Mouse (Mus musculus) ES-CJ7 (cell line): ENCODE measurements around the gene Sv2c.
"Not testable (repeated sequence)": the region's sequence is repeated elsewhere in the genome, so short reads cannot be mapped to it uniquely, and the experiment has no call there.

ENCODE experiments used
- DNase-seq: peaks from one replicate; pipeline ENCODE4 v3.0.0; 2011; ENCODE audit warnings: low read depth, low spot score

The Sv2c gene

DNA sequence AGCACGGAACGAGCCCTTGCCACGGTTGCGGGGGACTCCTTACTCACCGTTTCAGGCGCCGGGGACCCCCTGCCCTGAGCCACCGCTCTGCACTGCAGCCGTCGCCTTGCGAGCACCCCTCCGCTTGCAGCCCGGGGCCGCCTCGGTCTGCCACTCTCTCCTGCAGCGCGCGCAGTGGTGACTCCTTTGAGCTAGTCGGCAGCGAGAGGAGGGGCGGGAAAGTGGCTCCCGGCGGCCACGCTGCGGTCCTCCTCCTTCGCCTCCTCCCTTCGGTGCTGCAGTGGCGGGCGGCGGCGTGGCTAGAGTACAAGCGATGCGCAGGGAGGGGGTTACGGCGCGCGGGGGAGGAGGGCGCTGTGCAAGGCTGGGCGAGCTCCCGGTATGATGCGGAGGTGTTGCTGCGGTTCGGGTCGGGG, at the start of gene Sv2c:
TSS of gene Sv2c (minus strand) at position 177 of the 416 bp plus-strand sequence.
- DNase-seq = peak; percentile 70

DNA sequence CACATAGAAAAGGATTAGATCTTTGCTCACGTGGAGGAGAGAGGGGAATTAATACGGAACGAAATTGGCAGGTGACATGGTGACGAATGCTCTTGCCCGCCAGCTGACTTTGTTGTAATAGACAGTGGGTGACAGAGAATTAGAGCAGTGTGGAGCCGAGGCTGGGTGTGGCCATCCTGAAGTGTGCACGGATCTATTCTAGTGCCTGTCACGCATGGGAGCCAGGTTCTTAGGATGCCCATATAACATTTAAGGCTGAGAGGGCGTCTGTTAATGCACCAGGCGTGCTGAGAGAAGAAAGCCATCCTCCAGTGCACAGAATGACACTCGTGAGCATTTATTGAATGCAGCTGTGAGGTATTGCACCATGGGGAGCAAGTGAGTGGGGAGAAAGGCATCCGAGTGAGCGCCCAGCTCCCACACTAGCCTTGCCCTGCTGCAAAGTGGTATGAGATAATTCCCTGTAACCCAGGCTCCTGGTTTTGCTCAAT, 48.3 kb upstream of the Sv2c start:
- no peak for DNase-seq

DNA sequence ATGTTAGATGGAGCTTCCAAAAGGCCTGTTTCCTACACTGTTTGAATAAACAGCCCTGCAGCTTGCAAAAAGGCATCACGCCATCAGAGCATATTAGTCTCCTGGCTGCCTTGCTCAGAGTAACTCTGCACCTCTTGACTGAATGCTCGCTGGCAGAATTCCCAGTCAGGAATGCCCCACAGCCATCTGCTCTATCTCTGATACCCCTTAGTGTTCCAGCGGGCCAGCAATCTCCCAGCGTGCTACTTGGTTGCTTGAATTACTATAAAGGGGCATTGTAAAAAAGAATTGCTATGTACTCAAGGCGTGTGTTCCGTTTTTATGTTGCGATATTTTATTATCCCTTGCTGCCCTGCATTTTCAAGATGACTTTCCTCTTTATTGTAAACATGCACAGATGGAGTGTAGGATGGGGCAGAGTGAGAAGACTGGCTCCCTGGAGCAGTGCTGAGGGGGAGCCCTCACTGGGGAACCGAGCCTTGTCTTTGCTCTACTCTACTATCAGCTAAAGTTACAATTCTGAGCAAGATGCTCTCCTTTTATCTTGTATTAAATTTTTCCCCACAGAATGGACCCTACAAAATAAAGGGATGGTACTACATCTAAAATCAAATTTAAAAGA, 43.3 kb upstream of the Sv2c start:
- no peak for DNase-seq

GRCm38 (mm10) chr13:96173686-96174085, 41.3 kb upstream of the Sv2c start:
- peak; percentile 4 for DNase-seq

DNA sequence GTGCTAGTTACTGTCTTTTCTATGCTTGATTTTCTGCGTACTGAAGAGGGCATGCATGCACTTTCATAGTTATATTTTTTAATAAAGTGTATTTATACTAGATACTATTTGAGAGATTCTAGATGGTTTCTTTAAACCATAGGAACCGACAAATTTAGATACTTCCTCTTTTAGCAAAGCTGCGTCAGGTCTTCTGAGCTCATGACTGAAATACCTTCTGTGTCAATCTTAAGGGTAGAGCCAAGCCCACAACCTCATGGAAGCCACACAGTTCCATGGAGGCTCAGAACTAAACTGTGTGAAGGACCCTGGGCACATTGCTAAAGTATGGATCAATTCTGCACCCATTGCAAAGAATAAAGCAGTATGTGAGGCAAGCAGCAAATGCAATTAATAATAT, 39.9 kb upstream of the Sv2c start:
- no peak for DNase-seq

- DNase-seq = no peak
Observed at GRCm38 (mm10) chr13:96168991-96169665, 36.8 kb upstream of the Sv2c start.

- DNase-seq = no peak
Observed at GRCm38 (mm10) chr13:96166593-96166992, 34.2 kb upstream of the Sv2c start.

- DNase-seq = peak; percentile 52
Observed at GRCm38 (mm10) chr13:96133363-96134100, 1.2 kb upstream of the Sv2c start.

GRCm38 (mm10) chr13:96132833-96133232, 456 bp upstream of the Sv2c start:
- DNase-seq = no peak

DNA sequence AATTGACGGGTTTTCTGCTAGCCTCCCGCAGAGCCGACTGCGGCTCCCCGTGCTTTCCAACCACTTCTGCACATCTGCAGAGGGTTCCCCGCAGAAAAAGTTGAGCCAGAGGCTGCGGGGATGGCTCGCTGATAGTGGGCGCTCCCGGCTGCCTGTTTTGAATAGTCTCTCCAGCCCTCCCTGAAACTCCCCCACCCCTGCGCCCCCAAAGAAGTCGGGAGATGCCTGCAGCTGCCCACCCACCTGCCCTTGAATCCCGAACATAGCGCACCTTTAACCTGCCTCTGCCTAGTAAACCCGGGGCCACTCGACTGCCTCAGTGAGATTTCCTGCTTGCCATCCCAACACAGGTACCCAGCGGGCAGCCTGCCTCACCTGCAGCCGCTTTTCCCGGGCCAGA, 466 bp downstream of the Sv2c start:
- peak; percentile 21 for DNase-seq

GRCm38 (mm10) chr13:96131050-96131449, 1.3 kb downstream of the Sv2c start:
- peak; percentile 80 for DNase-seq

GRCm38 (mm10) chr13:96129081-96129480, 3.3 kb downstream of the Sv2c start:
- DNase-seq = no peak

DNA sequence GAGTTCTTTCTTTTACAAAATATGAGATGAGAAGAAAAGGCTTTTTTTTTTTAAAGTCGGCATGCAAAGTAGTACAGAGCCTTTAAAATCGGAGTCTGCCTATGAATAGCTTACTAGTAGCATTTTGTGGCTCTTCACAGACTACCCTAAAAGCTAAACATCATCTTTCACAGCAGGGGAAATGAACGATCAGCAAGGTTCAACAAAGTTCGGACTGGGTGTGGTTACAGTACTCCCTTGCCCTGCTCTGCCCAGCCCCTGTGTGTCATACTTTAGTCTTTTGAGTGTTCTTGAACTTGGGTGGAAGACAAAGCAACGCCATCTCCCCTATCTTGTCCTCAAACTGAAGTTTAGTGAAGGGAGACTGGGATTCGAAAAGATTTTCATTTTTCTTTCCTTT, 5.7 kb downstream of the Sv2c start:
- peak; percentile 68 for DNase-seq

- no peak for DNase-seq
Observed at GRCm38 (mm10) chr13:96125011-96125410, 7.4 kb downstream of the Sv2c start.

DNA sequence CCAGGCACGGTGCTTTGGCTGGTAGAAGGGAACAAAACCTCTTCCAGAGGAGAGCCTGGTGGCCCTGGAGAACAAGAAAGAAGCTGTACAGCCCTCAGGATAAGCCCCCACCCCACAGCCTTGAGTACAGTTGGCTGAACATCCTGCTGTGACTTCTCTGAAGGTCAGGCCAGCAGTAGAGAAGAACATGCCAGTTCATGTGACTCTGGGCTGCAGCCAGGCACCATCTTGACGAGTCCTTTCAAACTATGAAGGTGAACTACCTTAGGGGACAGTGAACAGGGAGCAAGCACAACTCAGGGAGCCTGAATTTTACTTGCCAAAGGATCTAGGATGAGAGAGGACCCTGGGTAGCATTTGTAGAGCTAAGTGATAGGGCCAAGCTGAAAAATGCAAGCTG, 19.7 kb downstream of the Sv2c start:
- no peak for DNase-seq

GRCm38 (mm10) chr13:96110767-96111166, 21.6 kb downstream of the Sv2c start:
- DNase-seq = no peak

DNA sequence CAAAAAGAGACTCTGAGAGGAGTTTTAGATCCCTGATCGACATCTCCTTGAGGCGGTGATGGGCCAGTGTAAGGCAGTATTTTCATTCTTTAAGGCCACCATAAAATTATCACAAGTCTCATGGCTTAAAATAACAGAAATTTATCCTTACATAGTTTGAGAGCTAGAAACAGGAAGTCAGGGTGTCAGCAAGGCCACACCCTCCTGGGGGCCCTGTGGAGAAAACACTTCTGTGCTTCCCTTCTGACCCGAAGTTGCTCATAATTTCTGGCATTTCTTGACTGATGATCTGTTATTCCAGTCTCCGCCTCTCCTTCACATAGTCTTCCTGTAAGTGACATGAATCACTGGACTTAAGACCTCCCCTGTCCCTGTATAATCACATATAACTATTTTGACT, 26.0 kb downstream of the Sv2c start:
- no peak for DNase-seq

DNA sequence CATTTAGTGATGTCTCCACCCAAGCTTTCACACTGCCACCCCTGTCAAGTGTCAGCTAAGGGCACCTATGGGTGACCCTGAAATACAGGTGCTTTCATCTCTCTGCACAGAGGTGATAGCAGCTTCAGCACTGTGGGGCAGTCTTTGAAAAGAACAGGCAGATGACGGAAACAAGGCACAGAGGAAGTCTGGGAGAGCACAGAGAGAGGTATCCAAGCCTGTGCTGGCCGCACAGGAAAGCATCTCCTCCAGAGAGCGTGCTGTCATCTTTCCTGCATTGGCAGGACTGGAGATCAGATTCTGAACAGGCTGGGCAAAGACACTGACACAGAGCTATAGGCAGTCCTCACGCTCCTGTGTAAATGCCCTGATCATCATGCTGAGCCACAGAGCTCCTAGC, 41.4 kb downstream of the Sv2c start:
- no peak for DNase-seq

GRCm38 (mm10) chr13:96085581-96086302, 46.6 kb downstream of the Sv2c start:
- DNase-seq = no peak

- not testable (repeated sequence) for DNase-seq
Observed at GRCm38 (mm10) chr13:96081754-96082153, 50.6 kb downstream of the Sv2c start, which contains the start of gene Gm17190. Gene Gm17190 (plus strand): TSS chr13:96082054.

GRCm38 (mm10) chr13:96081276-96081675, 51.1 kb downstream of the Sv2c start, which contains the start of gene Gm20075:
Gene Gm20075 (minus strand): TSS chr13:96081376.
- not testable (repeated sequence) for DNase-seq

DNA sequence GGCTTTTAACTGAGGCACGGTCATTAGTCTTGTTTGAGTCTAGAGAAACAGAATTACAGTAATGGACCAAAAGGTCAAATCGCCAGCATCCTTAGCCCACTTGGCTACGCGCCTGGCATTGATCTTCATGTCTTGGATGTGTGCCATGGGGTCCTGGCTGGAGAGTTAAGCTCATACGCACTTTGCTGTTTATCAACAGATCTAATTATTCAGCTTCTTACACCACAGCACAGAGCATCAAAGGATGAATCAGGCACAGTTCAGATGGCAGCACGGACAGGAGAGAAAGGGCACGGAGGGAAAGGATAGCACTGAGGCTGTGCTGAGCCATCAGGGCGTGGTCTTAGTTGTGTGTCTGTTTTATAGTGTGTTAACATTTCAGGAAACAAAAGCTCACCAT, 58.8 kb downstream of the Sv2c start:
- no peak for DNase-seq
